Mouse (Mus musculus) limb, embryonic 14.5 days (tissue): Measurements from ENCODE around the gene Tspo2. TPM values are rescaled to one million over a fixed set of nuclear protein-coding genes. Genes with fewer than 3 reads are reported as not detected.

Source experiments
- ATAC-seq: fragments of 200-750 bp; cut with Nextera tagmentation; 2 replicates; pipeline ENCODE4 v1.8.0; 2017; ENCODE audit warnings: low read depth, moderate number of reproducible peaks, moderate TSS enrichment; ENCODE audit not compliant: low FRiP score
- DNase-seq: peaks from one replicate; pipeline ENCODE4 v3.0.0-alpha.2; 2015; ENCODE audit warnings: low spot score
- H3K27ac ChIP-seq: fragments of 300-500 bp; sonication (generic); replicated peaks from 2 replicates; pipeline ENCODE4 v1.5.1; 2014; ENCODE audit warnings: low read depth, mild to moderate bottlenecking, low read length, moderate library complexity, mixed read lengths
- H3K27me3 ChIP-seq: fragments of 300-500 bp; sonication (generic); 2 replicates; pipeline ENCODE4 v1.6.1; 2014; ENCODE audit warnings: low read length, mixed read lengths; ENCODE audit not compliant: control insufficient read depth, insufficient read depth
- H3K36me3 ChIP-seq: fragments of 300-500 bp; sonication (generic); 2 replicates; pipeline ENCODE4 v1.6.1; 2014; ENCODE audit warnings: mild to moderate bottlenecking, low read length, moderate library complexity, mixed read lengths; ENCODE audit not compliant: control insufficient read depth, insufficient read depth
- H3K4me1 ChIP-seq: fragments of 300-500 bp; sonication (generic); 2 replicates; pipeline ENCODE4 v1.6.1; 2014; ENCODE audit warnings: antibody characterized with exemption, low read length, mixed read lengths; ENCODE audit not compliant: control insufficient read depth, insufficient read depth
- H3K4me2 ChIP-seq: fragments of 300-500 bp; sonication (generic); replicated peaks from 2 replicates; pipeline ENCODE4 v1.6.1; 2014; ENCODE audit warnings: low read depth, mild to moderate bottlenecking, low read length, moderate library complexity; ENCODE audit not compliant: severe bottlenecking
- H3K4me3 ChIP-seq: fragments of 300-500 bp; sonication (generic); replicated peaks from 2 replicates; pipeline ENCODE4 v1.5.1; 2014; ENCODE audit warnings: low read length
- H3K9ac ChIP-seq: fragments of 300-500 bp; sonication (generic); 2 replicates; pipeline ENCODE4 v1.6.1; 2014; ENCODE audit warnings: mild to moderate bottlenecking, low read depth, low read length, moderate library complexity; ENCODE audit not compliant: severe bottlenecking
- H3K9me3 ChIP-seq: fragments of 300-500 bp; sonication (generic); 2 replicates; pipeline ENCODE4 v1.6.1; 2016; ENCODE audit warnings: low read length; ENCODE audit not compliant: control insufficient read depth
- POLR2A ChIP-seq: fragments of 200-500 bp; IDR thresholded peaks from 2 replicates; pipeline ENCODE4 v1.8.0; 2012; ENCODE audit warnings: inconsistent platforms, mild to moderate bottlenecking, moderate library complexity, borderline replicate concordance; ENCODE audit not compliant: insufficient read depth, insufficient read length; ENCODE audit errors: extremely low read depth
- WGBS: fragments of 180-500 bp; shearing (Covaris S2); extraction: QIAGEN DNeasy Blood & Tissue Kit; methylation state at CpG from one replicate; pipeline ENCODE4 v1.1.7; 2014; 5-methylcytosine and 5-hydroxymethylcytosine counted together
- polyA plus RNA-seq, 2 experiments: library from polyadenylated mRNA; depleted of rRNA in 1 of 2; stranded (reverse) in 1 of 2; unstranded in 1 of 2; fragments of >200 nt; fragmentation: Nextera tagmentation in 1 of 2; extraction: Ambion mirVana in 1 of 2; gene quantifications; 2 replicates each; pipeline versions ENCODE4 v1.2.1 to v1.2.3; 2012 to 2014

Gene Tspo2
- polyA plus RNA-seq, 2 experiments: 1.6 to 1.7 TPM

DNA sequence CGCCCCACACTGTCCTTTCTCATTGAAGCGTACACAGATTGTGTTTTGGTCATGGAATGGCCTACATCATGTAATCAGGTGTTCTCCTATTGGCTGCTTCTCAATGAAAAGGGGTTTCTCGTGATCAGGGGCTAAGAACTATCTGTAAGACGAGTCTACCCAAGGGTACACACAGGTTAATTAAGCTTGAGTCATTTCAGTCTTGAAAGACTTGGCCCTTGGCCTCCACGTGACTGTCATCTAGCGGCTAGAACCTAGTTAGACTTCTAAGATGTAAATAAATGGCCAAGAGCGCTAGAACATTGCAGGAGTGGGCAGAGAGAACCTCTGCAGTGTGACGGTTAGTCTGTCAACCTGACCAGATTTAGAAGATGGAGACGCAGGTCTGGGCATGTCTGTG lies 27.1 kb downstream of the Tspo2 start:
- no peaks in the 10 kb centered on the region for H3K27me3 ChIP-seq
- DNase-seq (no peak), ATAC-seq (no peak)
- no peaks in the 10 kb centered on the region; the same call in 1 of the 2 replicates for H3K36me3 ChIP-seq
- no peak overlapping the region for H3K27ac ChIP-seq
- H3K4me3 ChIP-seq: no peak overlapping the region
- WGBS: 88% methylated on average over 9 of the region's 9 CpGs
- no peak for TF ChIP-seq POLR2A
- no peak overlapping the region for H3K4me2 ChIP-seq
- H3K4me1 ChIP-seq: peaks cover 22% of the 10 kb centered on the region
- no peaks in the 10 kb centered on the region for H3K9me3 ChIP-seq
- H3K9ac ChIP-seq: no peak overlapping the region

DNA sequence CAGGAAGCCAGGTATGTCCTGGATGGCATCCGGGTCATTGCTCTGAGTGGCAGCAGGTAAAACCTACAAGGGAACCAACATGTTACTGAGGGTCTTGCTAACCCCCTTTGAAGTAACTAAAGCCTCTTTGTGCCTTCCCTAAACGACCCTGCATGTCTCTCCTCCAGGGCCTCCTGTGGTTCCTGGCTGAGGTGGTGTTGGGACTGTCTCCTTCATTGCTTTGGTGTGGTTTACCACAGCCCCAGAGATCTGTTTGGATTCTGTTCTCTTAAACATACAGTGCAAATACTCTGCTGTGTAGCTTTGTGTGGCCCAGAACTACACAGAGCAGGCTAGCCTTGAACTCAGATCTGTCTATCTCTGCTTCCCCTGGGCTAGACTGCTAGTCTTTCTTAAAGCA lies 31.8 kb downstream of the Tspo2 start:
- TF ChIP-seq POLR2A: no peak
- H3K27me3 ChIP-seq: no peaks in the 10 kb centered on the region
- H3K36me3 ChIP-seq: peaks cover 22% of the 10 kb centered on the region
- no peak overlapping the region for H3K4me2 ChIP-seq
- H3K9ac ChIP-seq: no peak overlapping the region
- 51% methylated on average over 2 of the region's 2 CpGs for WGBS
- H3K4me1 ChIP-seq: no peaks in the 10 kb centered on the region
- no peak overlapping the region for H3K4me3 ChIP-seq
- DNase-seq: no peak
- no peak for ATAC-seq
- no peak overlapping the region for H3K27ac ChIP-seq
- no peaks in the 10 kb centered on the region for H3K9me3 ChIP-seq

DNA sequence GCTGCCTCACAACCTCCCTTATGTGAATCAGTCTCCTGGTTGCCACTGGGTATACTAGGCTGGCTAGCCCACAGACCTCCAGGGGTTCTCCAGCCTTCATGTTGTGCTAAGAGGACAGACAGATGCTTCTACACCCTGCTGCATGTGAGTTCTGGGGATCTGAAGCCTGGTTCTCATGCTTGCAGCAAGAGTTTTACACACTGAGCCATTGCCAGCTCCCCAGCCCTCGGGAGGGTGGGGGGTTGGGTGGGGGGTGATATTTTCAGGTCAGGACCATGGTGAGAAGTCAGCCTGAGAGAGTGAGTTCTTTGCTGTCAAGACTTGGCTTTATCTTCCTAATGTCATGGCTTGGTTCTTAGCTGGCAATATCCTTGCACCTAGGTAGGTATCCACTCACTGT lies 32.5 kb downstream of the Tspo2 start:
- no peak for TF ChIP-seq POLR2A
- peaks cover 27% of the 10 kb centered on the region for H3K36me3 ChIP-seq
- DNase-seq (no peak), ATAC-seq (no peak)
- H3K27me3 ChIP-seq: no peaks in the 10 kb centered on the region
- 93% methylated on average over 1 of the region's 1 CpGs for WGBS
- no peaks in the 10 kb centered on the region for H3K4me1 ChIP-seq
- no peak overlapping the region for H3K9ac ChIP-seq
- H3K9me3 ChIP-seq: no peaks in the 10 kb centered on the region
- H3K4me3 ChIP-seq: no peak overlapping the region
- no peak overlapping the region for H3K27ac ChIP-seq
- no peak overlapping the region for H3K4me2 ChIP-seq

DNA sequence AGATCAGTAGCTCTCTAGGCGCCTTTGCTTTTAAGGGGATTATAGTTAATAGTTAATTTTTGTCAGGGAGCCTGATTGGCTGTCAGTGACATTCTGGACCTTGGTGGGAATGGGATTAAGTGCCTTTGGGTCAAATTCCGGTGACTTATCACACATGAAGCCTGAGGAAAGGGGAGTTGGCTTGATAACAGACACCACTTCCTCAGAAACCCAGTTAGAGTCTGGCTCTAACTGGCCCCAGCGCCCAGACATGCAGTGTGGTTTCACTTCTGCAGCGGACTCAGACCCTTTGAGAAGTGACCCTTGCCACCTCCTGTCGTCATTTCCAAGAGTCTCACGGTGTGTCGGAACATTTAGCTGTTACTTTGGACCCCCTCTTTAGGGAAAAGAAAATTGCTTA lies 33.1 kb downstream of the Tspo2 start:
- Histone ChIP-seq H3K4me1 (no peaks in the 10 kb centered on the region), H3K4me2 (no peak overlapping the region), H3K27me3 (no peaks in the 10 kb centered on the region), H3K27ac (no peak overlapping the region), H3K4me3 (no peak overlapping the region), H3K9ac (no peak overlapping the region), H3K36me3 (peaks cover 27% of the 10 kb centered on the region), H3K9me3 (no peaks in the 10 kb centered on the region)
- no peak for ATAC-seq
- 85% methylated on average over 7 of the region's 7 CpGs for WGBS
- no peak for DNase-seq
- no peak for TF ChIP-seq POLR2A

DNA sequence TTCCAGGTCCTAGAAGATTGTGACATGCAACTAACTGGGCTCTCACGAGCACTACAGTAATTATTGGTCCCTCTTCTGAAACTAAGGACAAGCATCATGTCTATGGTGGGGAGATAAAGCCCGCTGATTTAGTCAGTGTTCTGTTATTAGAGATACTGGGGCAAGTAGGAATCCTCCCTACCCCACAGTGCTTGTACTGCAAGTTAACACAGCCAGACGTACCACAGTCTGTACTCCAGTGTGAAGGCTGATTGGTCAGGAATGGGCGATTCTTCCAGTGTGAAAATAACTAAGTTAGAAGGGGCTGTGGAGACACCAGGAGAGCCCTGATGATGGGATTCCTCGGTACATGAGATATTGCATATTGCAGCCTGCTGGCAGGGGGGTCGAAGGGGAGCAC lies 33.8 kb downstream of the Tspo2 start:
- peaks cover 31% of the 10 kb centered on the region for H3K36me3 ChIP-seq
- H3K9ac ChIP-seq: no peak overlapping the region
- no peak for TF ChIP-seq POLR2A
- no peak overlapping the region for H3K4me3 ChIP-seq
- H3K27ac ChIP-seq: no peak overlapping the region
- DNase-seq (no peak), ATAC-seq (no peak)
- H3K9me3 ChIP-seq: no peaks in the 10 kb centered on the region
- 90% methylated on average over 6 of the region's 6 CpGs for WGBS
- H3K27me3 ChIP-seq: no peaks in the 10 kb centered on the region
- no peaks in the 10 kb centered on the region for H3K4me1 ChIP-seq
- H3K4me2 ChIP-seq: no peak overlapping the region
